Mouse (Mus musculus): ENCODE measurements at regions not wholly inside any gene's neighbourhood (a gene's known extent, or its start where the extent isn't known, plus 50 kb on each side); places are given as distances from the start of the nearest gene placed in this dataset.
A peak's percentile ranks its signal among the peaks of the same experiment; 100 is the strongest.
"Not testable (repeated sequence)": the region's sequence is repeated elsewhere in the genome, so short reads cannot be mapped to it uniquely, and the experiment has no call there.

DNA sequence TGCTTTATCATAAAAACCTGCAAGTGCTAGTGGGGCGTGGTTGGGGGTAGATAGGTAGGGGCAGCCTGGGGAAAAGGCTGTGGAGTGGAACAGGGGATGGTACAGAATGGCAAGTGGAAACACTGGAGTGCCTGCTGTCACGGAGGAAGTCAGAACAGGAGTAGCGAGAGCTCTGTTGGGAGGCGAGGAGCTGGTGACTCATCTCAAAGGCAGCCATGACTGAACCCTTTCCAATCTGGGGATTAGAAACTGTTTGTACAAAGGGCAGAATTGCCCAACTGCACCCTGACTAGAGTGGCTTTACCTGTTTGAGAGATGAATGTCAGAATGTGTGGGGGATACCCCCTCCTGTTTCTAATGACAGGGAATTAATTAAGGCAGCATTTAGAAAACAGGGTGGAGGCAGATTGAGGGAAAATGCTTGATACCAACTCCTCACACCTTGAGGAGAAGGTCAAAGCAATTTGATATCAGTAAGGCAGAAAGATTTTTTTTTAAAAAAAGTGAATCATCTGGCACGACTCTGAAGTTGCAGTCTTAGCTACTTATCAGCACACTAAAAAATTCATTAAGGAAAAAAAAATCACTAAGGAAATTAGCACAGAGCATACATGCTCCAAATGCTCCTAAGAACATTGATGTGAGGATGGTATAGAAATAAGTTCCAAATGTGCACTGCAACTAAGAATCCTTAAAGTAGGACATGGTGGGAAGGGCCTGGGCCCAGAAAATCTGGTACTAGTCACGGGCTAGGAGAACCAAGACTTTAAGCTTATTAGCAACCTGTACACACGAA lies 54.7 kb upstream of the Usp25 start:
- no peak for DNase-seq

DNA sequence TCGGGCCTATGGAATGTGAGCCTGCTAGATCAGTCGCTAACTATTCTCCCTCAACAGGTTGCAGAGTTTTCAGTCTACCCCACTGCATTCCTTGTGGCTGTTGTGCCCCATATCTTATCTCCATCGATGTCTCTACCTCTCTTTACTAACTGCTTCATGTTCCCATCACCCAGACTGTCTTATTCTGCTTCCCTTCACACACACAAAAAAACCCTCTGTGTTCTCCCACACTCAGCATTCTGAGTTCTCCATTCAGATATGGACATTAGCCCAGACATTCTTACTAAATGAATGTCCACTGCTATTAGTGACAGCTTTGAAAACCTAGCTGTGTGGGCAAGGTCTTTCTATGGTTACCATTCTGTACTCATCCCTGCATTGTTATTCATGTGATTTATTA lies 56.0 kb upstream of the Usp25 start:
- no peak for DNase-seq

DNA sequence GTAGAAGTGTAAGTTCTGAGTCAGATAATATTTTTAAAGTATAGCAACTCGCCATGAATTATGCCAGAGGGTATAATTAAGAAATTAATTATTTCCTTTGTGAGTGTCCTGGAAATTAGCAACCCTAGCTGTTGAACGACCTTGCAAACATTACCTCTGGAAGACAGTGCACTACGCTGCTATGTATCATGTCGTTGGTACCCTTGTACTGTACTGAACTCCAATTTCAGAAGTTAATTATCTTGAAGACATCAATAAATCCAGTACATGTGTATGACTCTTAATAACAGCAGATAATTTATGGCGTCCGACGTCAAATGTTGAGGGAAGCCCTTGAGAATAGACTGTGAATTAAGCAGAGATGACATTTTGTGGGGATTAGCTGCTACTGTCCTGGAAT lies 56.4 kb upstream of the Usp25 start:
- DNase-seq = no peak

DNA sequence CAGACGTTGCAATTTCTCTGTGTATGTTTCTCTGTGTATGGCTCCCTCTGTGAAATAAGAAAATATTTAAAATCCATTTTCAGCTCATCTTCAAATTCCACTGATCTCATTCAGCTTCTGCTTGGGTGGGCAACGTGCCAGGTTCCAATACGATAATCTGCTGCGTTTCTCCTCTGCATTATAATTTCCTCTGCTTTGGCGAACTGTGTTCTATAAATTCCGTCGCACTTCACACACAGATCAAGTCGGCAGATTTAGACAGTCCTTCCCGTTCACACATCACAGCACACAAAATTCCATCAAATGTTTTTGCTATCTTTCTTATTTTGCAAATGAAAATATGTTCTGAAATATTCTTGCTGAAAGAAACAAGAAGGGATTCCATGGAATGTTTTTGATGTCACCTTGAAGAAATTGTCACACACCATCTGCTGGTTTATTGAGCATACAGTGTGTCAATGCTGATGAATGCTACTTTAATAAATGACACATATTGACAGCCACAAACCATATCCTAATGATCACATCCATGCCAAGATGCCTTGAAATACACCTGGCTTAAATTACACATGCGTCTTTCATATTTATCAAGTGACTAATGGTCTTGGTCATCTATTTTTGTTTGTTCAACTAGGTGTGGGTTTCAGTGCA lies 62.5 kb upstream of the Usp25 start:
- DNase-seq = no peak

GRCm38 (mm10) chr16:76947011-76947410 lies 66.5 kb upstream of the Usp25 start:
- DNase-seq = no peak

GRCm38 (mm10) chr16:76938128-76938527 lies 75.4 kb upstream of the Usp25 start:
- DNase-seq = no peak

DNA sequence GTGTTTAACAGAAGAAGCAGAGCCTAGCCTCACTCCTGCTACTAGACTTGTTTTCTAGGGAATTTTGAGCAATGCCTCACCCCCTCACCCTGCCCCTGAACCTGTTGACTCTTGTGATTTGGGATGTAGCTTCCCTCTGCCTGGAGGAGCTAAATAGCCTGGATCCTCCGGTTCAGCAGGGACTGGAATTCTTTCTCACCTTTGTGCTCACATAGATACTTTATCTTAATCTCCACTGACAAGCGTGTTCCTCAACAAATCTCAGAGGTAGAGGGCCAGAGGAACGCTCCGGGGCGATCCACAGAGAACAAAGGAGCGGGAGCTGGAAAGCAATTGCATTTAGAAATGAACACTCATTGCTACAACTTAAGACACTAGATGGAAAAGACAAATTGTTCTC lies 85.6 kb upstream of the Usp25 start:
- DNase-seq = no peak

DNA sequence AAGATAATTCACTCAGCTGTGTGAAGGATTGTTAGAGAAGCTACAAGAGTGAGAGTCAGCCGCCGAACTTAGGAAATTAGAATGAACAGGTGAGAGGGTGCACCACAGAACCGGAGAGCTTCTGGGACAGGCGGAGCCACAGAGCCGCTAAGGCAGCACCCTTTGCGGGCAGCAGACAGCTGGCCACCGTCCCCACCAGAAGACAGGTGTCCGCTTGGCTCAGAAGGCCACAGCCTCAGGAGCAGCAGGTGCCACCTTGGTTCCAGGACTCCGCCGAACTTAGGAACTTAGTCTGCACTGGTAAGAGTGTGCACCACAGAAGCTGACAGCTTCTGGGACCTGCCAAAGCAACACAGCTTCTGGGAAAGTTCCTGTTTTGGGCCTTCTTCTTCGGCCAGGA lies 93.4 kb upstream of the Usp25 start:
- not testable (repeated sequence) for DNase-seq

DNA sequence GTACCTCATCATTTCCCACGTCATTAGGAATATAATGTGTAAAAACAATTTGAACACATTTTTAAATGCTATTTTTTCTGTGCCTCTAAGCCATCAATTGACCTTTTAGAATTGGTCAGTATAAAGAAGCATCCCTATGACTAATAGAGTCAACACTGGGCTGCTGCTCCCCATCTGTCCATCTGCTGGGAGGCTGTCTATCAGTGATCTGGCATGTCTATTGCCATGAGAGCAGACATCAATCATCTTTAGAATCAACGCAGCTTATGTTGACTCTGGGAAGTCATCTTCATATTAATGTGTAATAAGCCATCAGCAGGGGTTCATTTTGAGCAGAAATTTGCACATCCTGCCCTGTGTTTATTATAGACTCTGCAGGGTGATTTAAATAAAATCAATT lies 94.9 kb upstream of the Usp25 start:
- no peak for DNase-seq

DNA sequence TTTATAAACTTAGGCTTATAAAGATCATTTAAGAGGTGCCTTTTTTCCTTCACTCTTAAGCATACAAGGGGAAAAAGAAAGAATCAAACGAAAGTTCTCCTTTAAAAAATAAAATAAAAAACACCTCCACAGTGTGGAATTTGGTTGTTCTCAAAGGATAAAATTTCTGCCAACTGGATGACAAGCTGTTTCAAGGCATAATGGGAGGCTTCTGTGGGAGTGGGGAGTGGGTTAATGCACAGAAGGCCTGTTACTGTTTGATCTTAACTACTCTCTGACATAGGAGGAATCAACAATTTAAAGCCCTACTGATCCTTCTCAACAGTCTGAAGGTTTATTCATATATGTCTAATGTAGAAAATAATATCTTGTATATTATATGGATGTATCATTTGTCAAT lies 99.2 kb upstream of the Usp25 start:
- no peak for DNase-seq

DNA sequence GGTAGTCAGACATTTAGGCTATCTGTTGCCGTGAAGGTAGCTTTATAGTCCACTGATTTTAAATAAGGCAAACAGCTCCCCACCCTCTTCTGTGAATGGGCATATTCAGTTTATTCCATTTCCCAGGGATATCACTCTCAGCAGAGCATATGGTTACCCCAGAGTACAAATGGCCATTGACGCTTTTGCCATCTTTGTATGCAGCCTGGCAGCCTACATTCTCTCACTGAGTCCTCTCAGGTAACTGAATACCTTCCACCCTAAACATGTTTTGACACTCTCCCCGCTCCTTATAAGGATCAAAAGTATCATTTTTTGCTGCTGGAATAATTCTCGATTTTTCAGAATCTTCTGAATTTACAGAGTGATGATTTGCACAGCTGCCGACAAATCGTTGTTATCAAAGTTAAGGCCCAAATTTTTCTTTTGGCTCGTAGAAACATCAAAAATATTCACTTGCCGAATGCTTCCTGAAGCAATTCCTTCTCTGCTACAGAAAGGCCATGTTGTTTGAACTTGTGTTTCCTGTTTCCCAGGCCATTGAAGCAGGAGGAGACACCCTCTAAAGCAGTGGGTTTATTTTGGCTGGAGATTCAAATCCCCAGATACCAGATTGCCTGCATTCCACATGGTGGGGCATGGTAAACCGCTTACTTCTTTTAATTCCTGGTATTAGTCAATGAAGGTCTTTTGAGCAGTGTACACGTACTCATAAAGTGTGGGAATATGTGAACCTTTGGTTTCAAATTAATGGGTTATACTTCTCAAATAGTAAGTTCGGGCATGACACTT lies 108.1 kb upstream of the Usp25 start:
- DNase-seq = no peak

DNA sequence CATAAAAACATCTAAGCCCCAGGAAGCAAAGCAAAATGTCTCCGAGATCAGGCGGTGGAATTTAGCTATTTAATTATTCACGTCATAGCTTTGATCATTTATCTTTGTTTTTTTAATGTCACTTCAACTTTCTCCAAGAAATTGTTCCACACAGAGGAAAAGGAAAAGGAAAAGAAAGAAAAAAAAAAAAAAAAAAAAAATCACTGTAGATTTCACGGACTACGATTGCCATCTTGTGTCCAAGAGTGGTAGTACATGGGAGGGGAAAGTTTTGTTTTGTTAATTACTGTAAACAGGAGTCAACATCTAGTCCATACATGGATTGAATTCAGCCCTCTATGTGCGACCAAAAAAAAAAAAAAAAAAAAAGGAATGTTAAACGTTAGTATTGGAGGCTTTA lies 114.4 kb upstream of the Usp25 start:
- peak; percentile 26 to 41 for DNase-seq

GRCm38 (mm10) chr16:76896305-76896704 lies 117.2 kb upstream of the Usp25 start:
- DNase-seq = no peak

GRCm38 (mm10) chr16:76895781-76896180 lies 117.7 kb upstream of the Usp25 start:
- DNase-seq = no peak

GRCm38 (mm10) chr16:76878576-76878975 lies 134.9 kb upstream of the Usp25 start:
- no peak for DNase-seq

GRCm38 (mm10) chr16:76875397-76876018 lies 138.0 kb upstream of the Usp25 start:
- DNase-seq = no peak

- no peak for DNase-seq
Observed at GRCm38 (mm10) chr16:76866465-76866802, 147.1 kb upstream of the Usp25 start.

DNA sequence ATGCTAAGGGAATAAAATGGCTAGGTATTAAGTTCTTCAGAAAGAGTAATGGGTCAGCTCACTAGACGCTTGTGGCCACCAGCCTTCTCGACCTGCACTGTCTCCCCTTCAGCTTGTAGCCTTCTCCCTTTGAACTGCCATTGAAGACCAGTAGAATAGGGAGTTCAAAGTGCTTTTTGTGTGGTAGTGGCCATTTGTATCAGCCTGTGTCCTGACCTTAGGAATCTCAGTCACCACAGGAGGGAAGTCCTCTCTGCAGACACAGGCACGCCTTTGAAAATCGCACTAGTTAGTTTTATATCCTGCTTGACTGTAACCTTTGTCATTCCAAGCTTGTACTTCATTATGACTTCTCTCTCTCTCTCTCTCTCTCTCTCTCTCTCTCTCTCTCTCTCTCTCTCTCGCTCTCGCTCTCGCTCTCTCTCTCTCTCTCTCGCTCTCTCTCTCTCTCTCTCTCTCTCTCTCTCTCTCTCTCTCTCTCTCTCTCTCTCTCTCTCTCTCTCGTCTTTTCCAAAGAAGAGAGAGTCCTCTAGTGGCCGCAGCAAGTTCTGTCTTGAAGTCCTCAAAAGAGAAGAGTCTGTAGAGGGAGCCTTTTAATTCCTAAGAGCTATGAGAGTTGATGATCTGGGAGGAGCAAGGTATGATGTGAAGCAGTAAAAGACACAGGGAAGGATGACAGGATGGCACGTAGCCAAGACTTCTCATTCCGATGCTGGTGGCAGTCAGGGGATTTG lies 147.6 kb upstream of the Usp25 start:
- no peak for DNase-seq

DNA sequence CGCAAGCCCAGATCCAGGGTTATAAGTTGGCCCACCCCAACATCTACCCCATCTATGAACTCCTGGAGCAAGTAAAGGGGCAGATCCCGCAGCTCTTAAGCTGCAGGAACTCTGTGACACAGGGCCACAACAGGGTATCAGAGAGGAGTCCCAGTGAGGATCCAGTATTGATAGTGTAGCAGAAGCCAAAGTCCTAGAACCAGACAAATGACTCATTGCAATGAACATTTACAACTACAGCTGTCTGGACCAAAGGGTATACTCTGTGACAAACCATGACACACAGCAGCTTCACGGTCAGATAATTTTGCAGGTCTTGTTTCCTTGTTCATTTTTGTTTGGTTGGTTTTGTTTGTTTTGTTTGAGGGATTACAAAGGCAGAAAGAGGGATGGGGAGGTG lies 149.1 kb upstream of the Usp25 start:
- DNase-seq = no peak

DNA sequence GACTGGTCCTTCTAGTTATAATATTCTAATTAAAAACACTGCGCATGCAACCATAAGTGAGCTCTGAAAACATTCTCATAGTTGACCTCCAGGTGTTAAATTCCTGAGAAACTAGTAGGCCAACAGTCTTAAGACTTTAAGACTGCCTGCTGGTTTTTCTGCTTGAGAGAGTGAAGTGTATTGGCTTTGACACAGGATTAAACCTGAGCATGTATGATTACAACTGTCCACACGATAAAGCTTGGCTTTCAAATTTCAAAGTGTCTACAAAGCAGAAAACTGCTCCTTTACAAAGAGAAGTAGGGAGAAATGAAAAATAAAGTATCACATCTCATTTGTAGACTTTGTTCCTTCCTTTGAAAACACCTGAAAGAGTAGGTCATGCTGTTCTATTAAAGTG lies 157.7 kb upstream of the Usp25 start:
- DNase-seq = no peak

DNA sequence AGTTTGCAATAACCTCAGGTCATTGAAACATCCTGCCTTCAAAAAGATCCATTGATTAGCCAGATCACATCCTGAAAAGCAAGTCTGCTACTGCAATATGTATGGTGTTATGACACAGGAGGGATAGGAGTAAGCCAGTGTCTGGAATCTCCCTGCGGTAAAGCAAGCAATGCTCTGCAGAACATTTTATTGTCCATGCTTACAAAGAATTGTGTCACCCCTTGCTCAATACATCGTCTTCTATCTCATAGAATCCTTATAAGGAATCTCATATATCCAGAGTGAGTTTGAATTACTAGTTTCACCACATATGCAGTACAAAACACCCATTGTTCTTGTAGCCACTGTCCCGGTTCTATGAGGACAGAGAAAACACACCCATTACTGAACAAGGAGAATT lies 162.1 kb upstream of the Usp25 start:
- DNase-seq = no peak

DNA sequence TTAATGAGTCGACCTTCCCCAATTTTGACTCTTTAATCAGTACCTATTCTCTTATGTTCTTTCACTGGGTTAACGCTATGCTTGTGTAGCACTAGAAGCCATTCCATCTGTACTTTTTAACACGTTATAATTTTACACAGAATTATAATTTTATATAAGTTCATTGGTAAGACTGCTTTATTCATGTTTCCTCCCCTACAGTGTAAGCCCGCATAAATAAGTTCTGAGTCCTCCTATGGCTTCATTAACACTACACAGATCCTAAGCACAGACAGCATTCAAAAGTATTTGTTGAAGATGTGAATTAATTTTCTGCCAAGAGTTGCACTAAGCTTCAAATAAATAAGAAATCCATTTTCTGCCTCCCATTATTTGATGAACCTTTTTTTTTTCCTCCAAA lies 176.1 kb upstream of the Usp25 start:
- DNase-seq = no peak

DNA sequence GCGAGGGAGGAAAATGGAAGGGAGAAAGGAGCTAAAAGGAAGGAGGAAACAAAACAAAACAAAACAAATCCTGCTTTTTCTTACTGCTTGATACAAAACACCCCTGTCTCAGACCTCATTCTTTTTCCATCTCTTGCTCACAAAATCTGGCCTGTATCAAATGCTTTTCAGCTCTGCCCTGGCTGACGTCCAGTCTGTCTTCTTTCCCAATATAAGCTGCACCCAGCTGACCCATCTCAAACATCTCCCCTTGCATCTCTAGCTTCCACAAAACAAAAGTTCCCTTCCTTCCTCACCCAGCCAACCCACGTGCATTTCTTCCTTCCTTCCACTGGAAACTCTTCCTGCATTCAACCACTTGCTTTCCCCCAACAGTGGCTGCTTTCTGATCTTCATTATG lies 183.1 kb upstream of the Usp25 start:
- no peak for DNase-seq

Measured in B cell, adult 2 months (primary cell).